Mouse (Mus musculus): ENCODE results near the gene Efna4.

- TF ChIP-seq CTCF (IDR thresholded peaks at IDR 0.05; ENCODE audit: low read depth) (no peak), EP300 (IDR thresholded peaks at IDR 0.05; ENCODE audit: low read depth) (no peak)
These were observed 5.4 kb downstream of the Efna4 start for GRCm38 (mm10) chr3:89332476-89332875.

Data from liver, postnatal 0 days (tissue).